Mouse (Mus musculus) olfactory bulb, adult 2 months (tissue): ENCODE results near the gene Gabbr2.

ENCODE experiments used
- CTCF ChIP-seq: fragments of 200-500 bp; IDR thresholded peaks from 2 replicates; pipeline ENCODE4 v1.5.1; 2012; ENCODE audit warnings: low read depth, mild to moderate bottlenecking, low read length, moderate library complexity; ENCODE audit not compliant: insufficient read depth
- POLR2A ChIP-seq: fragments of 200-500 bp; IDR thresholded peaks from 2 replicates; pipeline ENCODE4 v1.6.1; 2012; ENCODE audit warnings: mild to moderate bottlenecking, low read depth, low read length, moderate library complexity; ENCODE audit not compliant: insufficient read depth

DNA sequence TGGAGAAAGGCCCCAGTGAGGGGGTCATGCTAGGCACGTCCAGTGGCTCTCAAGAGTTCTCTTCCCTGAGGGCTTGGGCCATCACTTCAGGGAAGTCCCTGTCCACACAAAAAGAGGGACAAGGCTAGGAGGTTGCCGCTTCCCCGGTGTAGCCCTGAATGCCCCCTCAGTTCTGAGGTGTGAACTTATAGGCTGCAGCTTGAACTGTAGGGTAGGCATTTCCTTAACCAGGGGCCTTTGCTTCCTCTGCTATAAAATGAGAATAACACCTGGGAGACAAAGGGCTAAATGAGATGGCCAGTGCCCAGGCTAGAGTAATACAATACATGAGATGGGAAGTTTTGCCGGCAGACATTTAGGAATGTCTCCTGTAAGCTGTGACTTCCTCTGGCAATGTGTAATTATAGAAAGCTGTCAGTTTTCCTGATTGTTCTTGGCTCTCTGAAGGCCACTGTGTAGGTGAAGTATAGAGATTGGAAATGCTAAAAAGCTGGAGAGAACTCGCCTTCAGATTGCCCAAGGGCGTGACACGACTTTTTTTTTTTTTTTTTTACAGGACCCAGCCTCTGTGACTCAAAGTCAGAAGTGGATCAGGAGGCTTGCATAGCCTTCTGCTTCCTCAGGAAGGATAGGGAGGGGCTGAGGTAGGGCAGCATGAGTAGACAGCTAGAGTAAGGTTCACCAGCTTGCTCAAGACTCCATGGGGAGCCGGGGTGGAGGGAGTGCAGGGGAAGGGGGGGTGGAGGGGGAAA is 348.6 kb downstream of the Gabbr2 start:
- no peak for TF ChIP-seq POLR2A
- no peak for TF ChIP-seq CTCF
